Mouse (Mus musculus) T-helper 17 cell (primary cell): Measurements from ENCODE around the gene Samd15.
"Not testable (repeated sequence)": the region's sequence is repeated elsewhere in the genome, so short reads cannot be mapped to it uniquely, and the experiment has no call there.

Experiments used
- in situ Hi-C, 2 experiments: fragments of 300-600 bp; cut with MboI, MseI; formaldehyde crosslinking; loops; 1 replicate in 1 of 2; 2 replicates in 1 of 2; pipeline ENCODE4 v1.15.1; 2025; ENCODE audit warnings: high pct_unique_total_duplicates in 2 of 2

Samd15 gene

DNA sequence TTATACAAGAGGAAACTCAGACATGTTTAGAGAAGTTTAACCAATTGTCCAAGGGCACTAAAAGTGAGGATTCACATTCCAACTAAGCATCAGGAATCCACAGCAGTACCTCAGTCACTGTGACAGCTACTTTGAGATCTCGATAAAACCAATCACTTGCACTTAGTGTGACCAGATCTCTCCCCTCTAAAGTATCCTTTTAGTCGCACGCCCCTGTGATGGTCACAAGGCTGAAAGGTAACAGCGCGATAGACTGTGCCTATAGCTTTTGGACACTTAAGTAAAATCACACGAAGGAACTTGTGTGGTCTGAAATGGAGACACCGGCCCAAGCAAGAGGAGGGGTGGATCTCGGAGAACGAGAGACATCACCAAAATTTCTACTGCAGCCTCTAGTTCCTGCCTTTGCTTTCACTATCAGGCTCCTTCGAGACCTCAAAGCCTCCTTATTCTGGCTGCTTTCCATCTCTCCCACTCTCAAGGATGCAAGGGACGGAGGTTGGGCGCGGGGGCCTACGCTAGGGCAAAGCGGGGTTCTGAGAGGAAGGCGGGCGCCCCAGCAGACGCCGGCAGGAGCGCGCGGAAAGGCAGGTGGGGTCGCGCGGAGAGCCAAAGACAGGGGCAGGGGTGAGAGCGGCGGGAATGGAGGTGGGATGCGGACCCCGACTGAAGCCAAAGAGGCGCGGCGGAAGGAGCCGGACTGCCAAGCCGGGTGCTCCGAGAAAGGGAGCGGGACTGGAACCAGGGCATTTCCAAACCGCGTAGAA lies at the start of gene Samd15:
Samd15 (plus strand) TSS at position 518 of the 767 bp plus-strand sequence.
- in situ Hi-C loops = no loop called here

- in situ Hi-C loops = not testable (repeated sequence)
These were observed 45.1 kb upstream of the Samd15 start for GRCm38 (mm10) chr12:87154448-87154847.

GRCm38 (mm10) chr12:87157361-87157760 lies 42.2 kb upstream of the Samd15 start:
- in situ Hi-C loops = no loop called here

GRCm38 (mm10) chr12:87158099-87158498 lies 41.4 kb upstream of the Samd15 start:
- in situ Hi-C loops = no loop called here

GRCm38 (mm10) chr12:87160310-87160709 lies 39.2 kb upstream of the Samd15 start:
- in situ Hi-C loops = loop anchor here in 1 of 2 experiments (10.0 kb wide), 1 partner anchor 46 kb away; no protein-coding TSS in a partner anchor

- in situ Hi-C loops = loop anchor here in 1 of 2 experiments (10.0 kb wide), 1 partner anchor 46 kb away; no protein-coding TSS in a partner anchor
These were observed 38.7 kb upstream of the Samd15 start for GRCm38 (mm10) chr12:87160815-87161214.

GRCm38 (mm10) chr12:87175194-87175946 lies 24.2 kb upstream of the Samd15 start:
- in situ Hi-C loops = no loop called here

GRCm38 (mm10) chr12:87177631-87178030 lies 21.9 kb upstream of the Samd15 start:
- in situ Hi-C loops = no loop called here

DNA sequence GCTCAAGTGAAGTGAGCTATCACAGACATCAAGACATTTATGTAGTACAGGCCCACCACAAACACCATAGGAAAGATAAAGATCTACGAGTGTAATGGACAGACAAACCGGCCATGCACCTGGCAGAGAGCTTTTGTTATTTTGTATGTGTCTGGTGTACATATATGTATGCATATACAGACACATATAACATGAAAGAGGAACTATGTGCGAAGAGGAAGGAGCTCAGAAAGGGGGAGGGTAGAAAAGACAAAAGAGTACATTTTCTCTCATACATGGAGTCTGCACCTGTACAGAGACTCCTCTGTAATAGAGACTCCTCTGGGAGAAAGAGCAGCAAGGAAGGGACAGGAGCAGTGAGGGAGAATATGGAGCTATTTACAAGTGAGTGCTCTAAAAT lies 6.5 kb upstream of the Samd15 start:
- in situ Hi-C loops = no loop called here

DNA sequence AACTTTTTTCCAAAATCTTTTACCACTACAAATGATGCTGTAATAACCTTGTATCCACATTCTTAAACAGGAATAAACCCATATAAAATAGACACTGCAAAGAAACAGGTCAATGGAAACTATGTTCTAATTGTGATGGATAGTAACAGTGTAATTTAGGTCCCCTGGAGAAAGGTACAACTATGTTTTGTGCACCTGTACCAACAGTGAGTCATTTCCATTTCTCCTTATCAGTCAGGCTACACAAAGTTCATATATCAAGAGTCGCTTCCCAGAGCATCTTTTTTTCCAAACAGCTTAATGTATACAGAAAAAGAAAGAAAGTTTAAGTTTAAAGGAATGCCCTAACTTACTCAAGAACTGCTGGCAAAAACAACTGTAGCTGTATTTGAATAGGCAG lies 4.5 kb upstream of the Samd15 start:
- in situ Hi-C loops = no loop called here

- in situ Hi-C loops = no loop called here
These were observed 3.2 kb upstream of the Samd15 start for GRCm38 (mm10) chr12:87196310-87196709.

DNA sequence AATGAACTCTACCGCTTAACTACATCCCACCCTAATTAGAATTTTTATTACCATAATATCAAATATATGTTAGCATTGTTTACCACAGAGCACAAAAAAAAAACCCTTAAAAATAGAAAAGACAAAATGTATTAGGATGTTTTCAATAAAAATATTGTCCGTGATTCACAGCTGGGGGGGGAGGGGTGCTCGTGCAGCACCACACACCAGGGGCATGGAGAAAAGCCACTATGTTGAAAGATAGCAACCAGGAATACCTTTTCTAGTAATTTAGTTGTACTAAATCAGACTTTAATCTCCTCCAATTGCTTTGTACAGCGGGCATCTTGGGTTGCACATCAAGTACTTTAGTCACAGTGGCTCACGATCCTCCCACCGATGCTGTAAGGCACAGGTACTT lies 731 bp upstream of the Samd15 start:
- in situ Hi-C loops = no loop called here

- in situ Hi-C loops = loop anchor here (5.0 to 10.0 kb wide), 2 partner anchors 33 to 1785 kb away; no protein-coding TSS in a partner anchor
These were observed 557 bp downstream of the Samd15 start, which contains the start of gene Tmed8 for GRCm38 (mm10) chr12:87199973-87200586. Tmed8 (minus strand) TSS chr12:87200454.

- in situ Hi-C loops = loop anchor here (5.0 to 10.0 kb wide), 2 partner anchors 34 to 1787 kb away; no protein-coding TSS in a partner anchor
These were observed 2.2 kb downstream of the Samd15 start for GRCm38 (mm10) chr12:87201694-87202093.

DNA sequence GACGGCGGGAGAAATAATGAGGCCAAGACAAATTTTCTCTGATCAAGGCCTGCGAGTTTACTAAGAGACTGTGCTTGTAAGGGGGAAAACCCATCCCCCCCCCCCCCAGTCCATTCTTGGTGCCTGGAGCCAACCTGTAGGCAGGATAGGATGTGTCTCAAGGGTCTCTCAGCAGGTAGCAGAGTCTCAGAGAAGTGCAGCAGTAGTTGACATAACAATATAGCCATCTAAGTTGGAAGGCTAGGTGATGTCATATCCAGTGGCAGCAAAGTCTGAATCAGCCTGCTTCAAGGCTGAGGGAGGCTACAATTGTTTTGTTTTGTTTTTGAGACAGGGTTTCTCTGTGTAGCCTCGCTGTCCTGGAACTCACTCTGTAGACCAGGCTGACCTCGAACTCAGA lies 6.3 kb downstream of the Samd15 start:
- in situ Hi-C loops = loop anchor here in 1 of 2 experiments (5.0 to 10.0 kb wide), 2 partner anchors 1213 to 1791 kb away; no protein-coding TSS in a partner anchor

- in situ Hi-C loops = no loop called here
These were observed 13.5 kb downstream of the Samd15 start for GRCm38 (mm10) chr12:87212844-87213606.

- in situ Hi-C loops = no loop called here
These were observed 16.5 kb downstream of the Samd15 start for GRCm38 (mm10) chr12:87216053-87216452.

DNA sequence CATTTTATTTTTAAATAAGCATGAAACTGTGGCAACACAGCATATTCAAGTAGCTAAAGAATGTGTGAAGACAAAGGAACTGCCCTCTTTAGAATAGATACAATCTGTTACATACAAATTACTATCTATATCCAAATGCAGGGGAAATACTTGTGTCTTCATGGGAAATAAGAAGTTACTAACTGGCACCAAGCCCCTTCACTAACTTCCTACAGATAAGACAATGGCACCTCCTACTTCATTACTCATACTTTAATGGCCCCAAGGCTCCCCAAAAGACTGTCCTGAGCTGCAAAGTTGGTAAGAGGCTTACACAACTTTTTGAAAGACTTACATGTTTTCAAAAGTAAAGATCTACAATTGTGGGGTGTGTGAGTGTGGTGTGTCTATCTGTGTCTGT lies 18.1 kb downstream of the Samd15 start:
- in situ Hi-C loops = no loop called here

GRCm38 (mm10) chr12:87219362-87219761 lies 19.8 kb downstream of the Samd15 start:
- in situ Hi-C loops = no loop called here

GRCm38 (mm10) chr12:87224950-87225349 lies 25.4 kb downstream of the Samd15 start:
- in situ Hi-C loops = no loop called here

DNA sequence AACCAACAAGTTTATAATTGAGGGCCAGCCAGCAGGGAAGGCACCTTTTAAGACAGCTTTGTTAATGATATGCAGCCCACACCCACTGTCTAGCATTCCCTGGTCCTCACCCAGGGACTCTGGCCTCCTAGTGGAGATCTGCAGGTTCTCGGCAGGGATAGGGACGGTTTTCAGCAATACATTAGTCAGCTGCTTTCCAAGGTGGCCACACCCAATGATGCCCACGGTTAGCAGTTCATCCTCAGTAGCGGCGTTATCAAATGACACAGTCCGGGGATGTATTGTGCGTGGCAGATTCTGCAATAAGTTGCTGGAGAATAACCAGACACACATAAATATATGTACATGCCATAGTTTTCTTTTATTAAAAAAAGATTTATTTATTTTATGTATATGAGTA lies 27.3 kb downstream of the Samd15 start:
- in situ Hi-C loops = no loop called here
